Mouse (Mus musculus) v-Abl transformed pro-B cells (cell line): ENCODE data around the gene Rp2.

Experiments
- in situ Hi-C, 2 experiments: fragments of 400-800 bp; cut with MboI; formaldehyde crosslinking; loops; one replicate each; pipeline ENCODE4 v1.15.1; 2025; ENCODE audit not compliant: unreplicated experiment in 2 of 2

The Rp2 gene

DNA sequence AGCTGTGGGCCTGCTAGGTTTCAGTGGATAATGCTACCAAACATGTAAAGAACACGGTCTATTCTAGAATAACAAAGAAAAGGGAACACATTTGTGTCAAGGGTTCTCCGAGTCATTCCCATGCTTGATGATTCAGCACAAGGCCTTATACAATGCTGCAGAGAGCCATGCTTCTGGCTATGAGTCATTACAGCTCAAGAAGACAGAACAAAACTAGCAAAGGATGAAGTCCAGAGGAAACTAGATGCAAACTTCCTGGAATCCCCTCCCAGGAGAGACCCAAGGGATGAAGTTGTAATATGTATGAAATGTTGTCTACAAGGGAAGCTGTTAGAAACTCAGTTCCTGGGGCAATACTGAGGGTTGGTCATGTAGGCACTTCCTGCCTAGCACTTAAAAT, 54.2 kb downstream of the Rp2 start:
- in situ Hi-C loops, result no loop called here

DNA sequence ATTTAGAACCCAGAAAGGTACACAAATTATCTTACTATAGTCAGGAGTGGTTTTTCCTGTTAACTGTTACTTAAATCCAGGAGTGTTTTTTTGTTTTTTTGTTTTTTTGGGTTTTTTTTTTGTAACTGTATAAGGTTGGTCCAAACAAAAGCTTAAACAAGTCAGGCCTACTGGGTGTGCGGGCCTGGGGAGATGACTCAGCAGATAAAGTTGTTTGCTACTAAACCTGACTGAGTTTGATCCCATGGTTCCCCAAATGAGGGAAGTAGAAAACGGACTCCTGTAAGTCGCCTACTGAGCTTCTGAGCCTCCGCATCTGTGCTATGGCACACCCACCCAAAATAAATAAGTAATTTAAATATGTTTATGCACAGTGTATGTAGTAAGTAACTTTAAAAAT, 55.3 kb downstream of the Rp2 start:
- in situ Hi-C loops, result no loop called here

DNA sequence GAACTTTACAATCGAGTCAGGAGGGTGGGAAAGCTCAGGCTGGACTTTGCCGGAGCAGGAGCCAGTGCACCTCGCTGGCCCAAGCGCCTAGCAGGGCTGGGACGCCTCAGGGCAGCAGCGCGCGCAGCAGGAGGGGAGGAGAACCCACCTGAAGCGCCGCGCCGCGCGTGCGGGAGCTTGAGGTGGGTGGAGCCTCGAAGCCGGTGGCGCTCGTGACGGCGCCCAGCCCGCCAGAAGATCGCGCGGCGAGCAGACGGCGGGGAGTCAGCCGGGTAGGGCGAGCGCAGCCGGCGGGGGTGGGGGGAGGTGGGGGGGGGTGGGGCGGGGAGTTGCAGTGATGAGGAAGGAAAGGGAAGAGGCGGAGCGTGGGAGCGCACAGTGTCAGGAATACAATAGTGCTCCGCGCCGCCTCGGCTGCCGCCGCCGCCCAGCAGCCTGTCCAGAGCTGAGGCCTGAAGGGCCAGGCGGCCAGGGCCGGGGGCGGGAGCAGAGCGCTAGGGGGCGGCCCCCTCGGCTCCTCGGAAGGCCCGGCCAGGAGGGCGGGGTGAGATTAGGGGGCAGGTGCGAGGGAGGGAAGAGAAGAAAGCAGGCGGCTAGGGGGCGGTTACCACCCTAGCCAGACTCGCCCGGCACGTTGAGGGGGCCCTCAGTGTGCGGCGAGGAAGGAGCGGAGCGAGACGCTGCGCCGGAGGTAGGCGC, 61.0 kb downstream of the Rp2 start, which contains the start of gene Jade3:
Gene Jade3, plus strand, starts transcription at position 549 of the 699 bp plus-strand sequence.
- in situ Hi-C loops, result no loop called here

- in situ Hi-C loops, result no loop called here
Observed at GRCm38 (mm10) chrX:20425839-20426449, 61.7 kb downstream of the Rp2 start.
